Comparison of ENCODE assay signal across 8 mouse cellular contexts in genomic region chr1:93634481-93634891, GRCm38 (mm10). TPM values are rescaled to one million over a fixed set of nuclear protein-coding genes. Genes with fewer than 3 reads are reported as not detected.
DNase-seq lines count a peak whose midpoint lies in the region; ATAC-seq and TF ChIP-seq lines count a peak whose summit lies in the region.

No protein-coding gene starts in this region.

- peak overlapping the region; percentile 93 for H3K9ac ChIP-seq in embryonic facial prominence, embryonic 15.5 days
- H3K9ac ChIP-seq in heart, embryonic 15.5 days, result peak overlapping the region; percentile 82
- H3K9ac ChIP-seq in liver, embryonic 12.5 days, result peak overlapping the region; percentile 92
- peak overlapping the region; percentile 78 for H3K9ac ChIP-seq in neural tube, embryonic 11.5 days (ENCODE audit: low read length)

- peak overlapping the region; percentile 70 for H3K4me3 ChIP-seq in thymus, adult 2 months (ENCODE audit: control insufficient read depth, insufficient read depth, low read length)
- peak overlapping the region; percentile 100 for H3K4me3 ChIP-seq in embryonic facial prominence, embryonic 15.5 days (replicated peaks)
- H3K4me3 ChIP-seq in heart, embryonic 15.5 days, result peak overlapping the region; percentile 72
- H3K4me3 ChIP-seq in liver, embryonic 12.5 days, result peak overlapping the region; percentile 93
- peak overlapping the region; percentile 69 for H3K4me3 ChIP-seq in neural tube, embryonic 11.5 days (ENCODE audit: low read depth, low read length)

- 9% methylated on average over 6 of the region's 6 CpGs for WGBS in thymus, adult 2 months
- under 1% methylated on average over 6 of the region's 6 CpGs for WGBS in embryonic facial prominence, embryonic 15.5 days
- WGBS in heart, embryonic 15.5 days, result 8% methylated on average over 6 of the region's 6 CpGs
- 10% methylated on average over 6 of the region's 6 CpGs for whole genome bisulfite sequencing in liver, embryonic 12.5 days (ENCODE audit: insufficient replicate concordance)
- 13% methylated on average over 6 of the region's 6 CpGs for WGBS in neural tube, embryonic 11.5 days

- no peak overlapping the region for H3K27ac ChIP-seq in thymus, adult 2 months (ENCODE audit: control insufficient read depth, insufficient read depth, low read length)
- H3K27ac ChIP-seq in embryonic facial prominence, embryonic 15.5 days (replicated peaks), result peak overlapping the region; percentile 88
- peak overlapping the region; percentile 88 for H3K27ac ChIP-seq in heart, embryonic 15.5 days
- H3K27ac ChIP-seq in liver, embryonic 12.5 days, result peak overlapping the region; percentile 90
- H3K27ac ChIP-seq in neural tube, embryonic 11.5 days (ENCODE audit: low read depth, low read length), result 0 out of 2 replicates have a peak overlapping the region, but pooled peaks have one; percentile 70

- H3K4me1 ChIP-seq in thymus, adult 2 months (replicated peaks; ENCODE audit: control insufficient read depth, insufficient read depth, low read length), result peaks cover 8% of the 10 kb centered on the region
- H3K4me1 ChIP-seq in embryonic facial prominence, embryonic 15.5 days, result peaks cover 23% of the 10 kb centered on the region
- H3K4me1 ChIP-seq in heart, embryonic 15.5 days (replicated peaks), result peaks cover 25% of the 10 kb centered on the region
- peaks cover 55% of the 10 kb centered on the region for H3K4me1 ChIP-seq in liver, embryonic 12.5 days
- H3K4me1 ChIP-seq in neural tube, embryonic 11.5 days (ENCODE audit: control insufficient read depth, insufficient read depth, low read length), result peaks cover 10% of the 10 kb centered on the region; the same call in 1 of the 2 replicates

- TF ChIP-seq POLR2A in thymus, adult 2 months (IDR thresholded peaks at IDR 0.05; ENCODE audit: control insufficient read depth, extremely low read depth, insufficient read depth, low read length, poor library complexity), result no peak

- no peak for TF ChIP-seq CTCF in thymus, adult 2 months (IDR thresholded peaks at IDR 0.05; ENCODE audit: borderline replicate concordance, control insufficient read depth, extremely low read depth, insufficient read depth, low read length, poor library complexity)

- no peak for DNase-seq in thymus, adult 2 months
- no peak for DNase-seq in thymus, postnatal 25 days
- DNase-seq in kidney, postnatal 14 days, result peak; percentile 80
- peak; percentile 34 for DNase-seq in neural tube, embryonic 11.5 days (ENCODE audit: low spot score)
- DNase-seq in B cell, adult 2 months, result no peak

- H3K9me3 ChIP-seq in embryonic facial prominence, embryonic 15.5 days (replicated peaks), result no peaks in the 10 kb centered on the region
- no peaks in the 10 kb centered on the region for H3K9me3 ChIP-seq in heart, embryonic 15.5 days (replicated peaks)
- no peaks in the 10 kb centered on the region for H3K9me3 ChIP-seq in liver, embryonic 12.5 days (replicated peaks)
- H3K9me3 ChIP-seq in neural tube, embryonic 11.5 days (ENCODE audit: control insufficient read depth, low read length), result no peaks in the 10 kb centered on the region

- H3K27me3 ChIP-seq in thymus, adult 2 months (ENCODE audit: control insufficient read depth, insufficient read depth, low read length), result no peaks in the 10 kb centered on the region
- no peaks in the 10 kb centered on the region for H3K27me3 ChIP-seq in embryonic facial prominence, embryonic 15.5 days
- H3K27me3 ChIP-seq in heart, embryonic 15.5 days, result no peaks in the 10 kb centered on the region
- H3K27me3 ChIP-seq in liver, embryonic 12.5 days (replicated peaks), result no peaks in the 10 kb centered on the region
- H3K27me3 ChIP-seq in neural tube, embryonic 11.5 days (ENCODE audit: control insufficient read depth, insufficient read depth, low read length), result no peaks in the 10 kb centered on the region

- no peaks in the 10 kb centered on the region for H3K36me3 ChIP-seq in thymus, adult 2 months (ENCODE audit: control insufficient read depth, insufficient read depth, low read length)
- 0 out of 2 replicates have a peak, but pooled peaks cover 7% of the 10 kb centered on the region for H3K36me3 ChIP-seq in embryonic facial prominence, embryonic 15.5 days
- peaks cover 5% of the 10 kb centered on the region; the same call in 1 of the 2 replicates for H3K36me3 ChIP-seq in heart, embryonic 15.5 days
- H3K36me3 ChIP-seq in liver, embryonic 12.5 days, result peaks cover 18% of the 10 kb centered on the region
- H3K36me3 ChIP-seq in neural tube, embryonic 11.5 days (ENCODE audit: control insufficient read depth, insufficient read depth, low read length), result no peaks in the 10 kb centered on the region

- ATAC-seq in embryonic facial prominence, embryonic 15.5 days (ENCODE audit: insufficient number of reproducible peaks, low FRiP score, low TSS enrichment, low read depth), result no peak
- no peak for ATAC-seq in heart, embryonic 15.5 days (replicated peaks; ENCODE audit: insufficient number of reproducible peaks, insufficient read depth, low FRiP score, low read depth)
- no peak for ATAC-seq in liver, embryonic 12.5 days
- ATAC-seq in neural tube, embryonic 11.5 days (ENCODE audit: insufficient read depth, low FRiP score, low TSS enrichment), result no peak

- H3K4me2 ChIP-seq in embryonic facial prominence, embryonic 15.5 days (replicated peaks), result peak overlapping the region; percentile 75
- peak overlapping the region; percentile 76 for H3K4me2 ChIP-seq in heart, embryonic 15.5 days
- peak overlapping the region; percentile 91 for H3K4me2 ChIP-seq in liver, embryonic 12.5 days
- H3K4me2 ChIP-seq in neural tube, embryonic 11.5 days (ENCODE audit: low read depth), result peak overlapping the region; percentile 92

RNA-seq across cellular contexts. Expression of gene Stk25, which starts 24.0 kb away (rescaled TPM):
- polyA plus RNA-seq in thymus, adult 2 months (2012; rRNA removed), result 127 and 164 TPM in 2 replicates
- polyA plus RNA-seq in embryonic facial prominence, embryonic 15.5 days (2015; fragmentation: Nextera tagmentation; extraction: Ambion mirVana), result 185 and 200 TPM in 2 replicates
- 124 and 153 TPM in 2 replicates for polyA plus RNA-seq in heart, embryonic 15.5 days (2015; fragmentation: Nextera tagmentation; extraction: Ambion mirVana)
- polyA plus RNA-seq in liver, embryonic 12.5 days (2016; fragmentation: Nextera tagmentation; extraction: Ambion mirVana), result 60.1 and 65.0 TPM in 2 replicates
- polyA plus RNA-seq in neural tube, embryonic 11.5 days (2014; fragmentation: Nextera tagmentation; extraction: Ambion mirVana), result 236 and 251 TPM in 2 replicates

RNA-seq across cellular contexts. Expression of gene Bok, which starts 51.0 kb away (rescaled TPM):
- polyA plus RNA-seq in thymus, adult 2 months (2012; rRNA removed), result 19.9 and 30.7 TPM in 2 replicates
- 61.3 and 63.4 TPM in 2 replicates for polyA plus RNA-seq in embryonic facial prominence, embryonic 15.5 days (2015; fragmentation: Nextera tagmentation; extraction: Ambion mirVana)
- 38.2 and 51.3 TPM in 2 replicates for polyA plus RNA-seq in heart, embryonic 15.5 days (2015; fragmentation: Nextera tagmentation; extraction: Ambion mirVana)
- polyA plus RNA-seq in liver, embryonic 12.5 days (2016; fragmentation: Nextera tagmentation; extraction: Ambion mirVana), result 8.7 TPM in 2 replicates
- polyA plus RNA-seq in neural tube, embryonic 11.5 days (2014; fragmentation: Nextera tagmentation; extraction: Ambion mirVana), result 32.2 and 32.3 TPM in 2 replicates

Comparison
In these comparisons a context has a peak if more than half of its experiments do, and no peak if none do; other contexts are left out.
1. DNase-seq: peak in kidney, postnatal 14 days (single experiment) and neural tube, embryonic 11.5 days (single experiment); none in thymus, adult 2 months (single experiment), thymus, postnatal 25 days (single experiment) and B cell, adult 2 months (0 of 2).
2. Peak in every context shown above with its lines, with median percentiles within 50 percentile points of each other: H3K4me3 ChIP-seq, H3K4me2 ChIP-seq and H3K9ac ChIP-seq.